19 mouse cellular contexts compared by ENCODE assay signal in the genomic region with DNA sequence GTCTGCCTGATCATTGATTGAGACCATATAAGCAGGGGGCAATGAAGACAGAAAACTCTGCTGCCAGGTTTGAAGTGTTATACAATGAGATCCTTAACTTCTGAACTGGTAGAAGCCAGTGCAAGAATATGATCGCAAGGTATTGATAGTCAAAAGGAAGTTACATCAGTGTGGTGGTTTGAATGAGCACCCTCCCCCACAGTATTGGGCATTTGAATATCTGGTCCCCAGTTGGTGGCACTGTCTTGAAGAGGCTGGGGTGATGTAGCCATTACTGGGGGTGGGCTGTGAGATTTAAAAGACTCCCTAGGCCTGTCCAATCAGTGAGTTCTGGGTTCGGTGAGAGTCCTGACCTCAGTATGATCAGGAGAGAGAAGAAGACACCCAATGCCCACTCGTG. TPM values are rescaled to one million over a fixed set of nuclear protein-coding genes. Genes with fewer than 3 reads are reported as not detected.
DNase-seq lines count a peak whose midpoint lies in the region; ATAC-seq lines count a peak whose summit lies in the region.
"Had no signal": no experiment of that assay in that cellular context is flagged by ENCODE, and none has a peak within 500 bp of the region (broad histone marks: within the 10 kb centered on the region; RNA-seq: fewer than 3 reads in every experiment).

No protein-coding gene starts in this region.

- no peak for DNase-seq in heart, adult 18-20 months
- DNase-seq: adrenal gland, postnatal 36 days; cerebellum, adult 11 months; cerebellum, postnatal 10 days; forebrain, postnatal 0 days; heart, postnatal 4 days; kidney, postnatal 25 days; right cerebral cortex, postnatal 14 days had no signal

- no peak for ATAC-seq in megakaryocyte, adult 5-6 weeks (ENCODE audit: poor library complexity, severe bottlenecking)
- ATAC-seq in activated CD4-positive, CD25-positive, alpha-beta regulatory T cell, adult 4 months: peak; percentile 47
- ATAC-seq in liver, embryonic 15.5 days (ENCODE audit: insufficient read depth): no peak
- no peak for ATAC-seq in midbrain, embryonic 15.5 days (replicated peaks)
- ATAC-seq in hindbrain, embryonic 13.5 days (ENCODE audit: low FRiP score): no peak
- ATAC-seq: forebrain, postnatal 0 days had no signal

- no peak overlapping the region for H3K9ac ChIP-seq in liver, embryonic 15.5 days
- no peak overlapping the region for H3K9ac ChIP-seq in midbrain, embryonic 15.5 days
- no peak overlapping the region for H3K9ac ChIP-seq in hindbrain, embryonic 13.5 days
- H3K9ac ChIP-seq: forebrain, postnatal 0 days; hindbrain, embryonic 15.5 days had no signal

- H3K4me3 ChIP-seq in megakaryocyte, embryonic 14.5 days (replicated peaks): peak overlapping the region; percentile 85
- no peak overlapping the region for H3K4me3 ChIP-seq in liver, embryonic 15.5 days (replicated peaks)
- no peak overlapping the region for H3K4me3 ChIP-seq in midbrain, embryonic 15.5 days
- no peak overlapping the region for H3K4me3 ChIP-seq in hindbrain, embryonic 13.5 days
- H3K4me3 ChIP-seq: forebrain, embryonic 10.5 days; heart, embryonic 10.5 days; hindbrain, embryonic 15.5 days; layer of hippocampus, adult 2 months had no signal

- H3K4me2 ChIP-seq in liver, embryonic 15.5 days: peak overlapping the region; percentile 13; the same call in 1 of the 2 replicates
- H3K4me2 ChIP-seq in midbrain, embryonic 15.5 days: no peak overlapping the region
- no peak overlapping the region for H3K4me2 ChIP-seq in hindbrain, embryonic 13.5 days
- H3K4me2 ChIP-seq: hindbrain, embryonic 15.5 days; midbrain, embryonic 11.5 days had no signal

- WGBS in liver, embryonic 15.5 days (ENCODE audit: insufficient replicate concordance): 48% methylated on average over 3 of the region's 3 CpGs
- WGBS in midbrain, embryonic 15.5 days: 92% methylated on average over 3 of the region's 3 CpGs
- 93% methylated on average over 3 of the region's 3 CpGs for WGBS in hindbrain, embryonic 13.5 days

- H3K27me3 ChIP-seq in megakaryocyte, embryonic 14.5 days (replicated peaks): no peaks in the 10 kb centered on the region
- no peaks in the 10 kb centered on the region for H3K27me3 ChIP-seq in liver, embryonic 15.5 days
- H3K27me3 ChIP-seq in midbrain, embryonic 15.5 days (replicated peaks): no peaks in the 10 kb centered on the region
- no peaks in the 10 kb centered on the region for H3K27me3 ChIP-seq in hindbrain, embryonic 13.5 days
- H3K27me3 ChIP-seq: hindbrain, embryonic 15.5 days had no signal

- H3K9me3 ChIP-seq in megakaryocyte, embryonic 14.5 days: peaks cover 9% of the 10 kb centered on the region; the same call in 1 of the 2 replicates
- H3K9me3 ChIP-seq in liver, embryonic 15.5 days (replicated peaks): no peaks in the 10 kb centered on the region
- H3K9me3 ChIP-seq in midbrain, embryonic 15.5 days: no peaks in the 10 kb centered on the region
- H3K9me3 ChIP-seq in hindbrain, embryonic 13.5 days: no peaks in the 10 kb centered on the region
- H3K9me3 ChIP-seq: forebrain, embryonic 10.5 days; heart, embryonic 10.5 days; hindbrain, embryonic 15.5 days had no signal

- H3K36me3 ChIP-seq in megakaryocyte, embryonic 14.5 days (replicated peaks; ENCODE audit: low read length): peaks cover 74% of the 10 kb centered on the region
- H3K36me3 ChIP-seq in liver, embryonic 15.5 days (replicated peaks): peaks cover 17% of the 10 kb centered on the region
- 0 out of 2 replicates have a peak, but pooled peaks cover 10% of the 10 kb centered on the region for H3K36me3 ChIP-seq in midbrain, embryonic 15.5 days (replicated peaks)
- H3K36me3 ChIP-seq in hindbrain, embryonic 13.5 days: peaks cover 20% of the 10 kb centered on the region

- H3K27ac ChIP-seq in liver, embryonic 15.5 days (replicated peaks): no peak overlapping the region; the same call in 1 of the 2 replicates
- no peak overlapping the region for H3K27ac ChIP-seq in midbrain, embryonic 15.5 days
- no peak overlapping the region for H3K27ac ChIP-seq in hindbrain, embryonic 13.5 days
- H3K27ac ChIP-seq: forebrain, embryonic 10.5 days; hindbrain, embryonic 15.5 days; layer of hippocampus, adult 2 months had no signal

- peaks cover 79% of the 10 kb centered on the region for H3K4me1 ChIP-seq in megakaryocyte, embryonic 14.5 days
- H3K4me1 ChIP-seq in liver, embryonic 15.5 days (replicated peaks): peaks cover 99% of the 10 kb centered on the region
- peaks cover 64% of the 10 kb centered on the region for H3K4me1 ChIP-seq in midbrain, embryonic 15.5 days
- H3K4me1 ChIP-seq in hindbrain, embryonic 13.5 days (replicated peaks): peaks cover 73% of the 10 kb centered on the region

RNA-seq across cellular contexts. Expression of a gene that starts 27.5 kb away (rescaled TPM):
- polyA plus RNA-seq in megakaryocyte, embryonic 14.5 days (2012; ENCODE audit: insufficient read depth, low replicate concordance): 2.6 and 8.1 TPM in 2 replicates
- total RNA-seq in megakaryocyte, adult 5-6 weeks (2015): 6.0 and 11.7 TPM in 2 replicates
- 6.3 and 6.6 TPM in 2 replicates for total RNA-seq in megakaryocyte, adult 5-6 weeks (2017)
- polyA plus RNA-seq in activated CD4-positive, CD25-positive, alpha-beta regulatory T cell, adult 4 months (2017; shearing (Covaris generic)): 10 to 100 TPM; 10.9 to 12.0 TPM
- polyA plus RNA-seq in liver, embryonic 15.5 days (2015; fragmentation: Nextera tagmentation; extraction: Ambion mirVana): 7.9 and 9.4 TPM in 2 replicates
- 100 to 1,000 TPM; 161 to 165 TPM for total RNA-seq in heart, adult 18-20 months (2021)
- 22.2 and 22.6 TPM in 2 replicates for polyA plus RNA-seq in midbrain, embryonic 15.5 days (2015; fragmentation: Nextera tagmentation; extraction: Ambion mirVana)
- polyA plus RNA-seq in hindbrain, embryonic 13.5 days (2015; fragmentation: Nextera tagmentation; extraction: Ambion mirVana): 18.3 and 19.9 TPM in 2 replicates
